Mouse (Mus musculus): Measurements from ENCODE around the gene Syde2. TPM values are rescaled to one million over a fixed set of nuclear protein-coding genes. Genes with fewer than 3 reads are reported as not detected.
A peak's percentile ranks its signal among the peaks of the same experiment; 100 is the strongest.

Gene Syde2
- polyA plus RNA-seq (2015; fragmentation: Nextera tagmentation; extraction: Ambion mirVana) = 1.8 and 2.3 TPM in 2 replicates

DNA sequence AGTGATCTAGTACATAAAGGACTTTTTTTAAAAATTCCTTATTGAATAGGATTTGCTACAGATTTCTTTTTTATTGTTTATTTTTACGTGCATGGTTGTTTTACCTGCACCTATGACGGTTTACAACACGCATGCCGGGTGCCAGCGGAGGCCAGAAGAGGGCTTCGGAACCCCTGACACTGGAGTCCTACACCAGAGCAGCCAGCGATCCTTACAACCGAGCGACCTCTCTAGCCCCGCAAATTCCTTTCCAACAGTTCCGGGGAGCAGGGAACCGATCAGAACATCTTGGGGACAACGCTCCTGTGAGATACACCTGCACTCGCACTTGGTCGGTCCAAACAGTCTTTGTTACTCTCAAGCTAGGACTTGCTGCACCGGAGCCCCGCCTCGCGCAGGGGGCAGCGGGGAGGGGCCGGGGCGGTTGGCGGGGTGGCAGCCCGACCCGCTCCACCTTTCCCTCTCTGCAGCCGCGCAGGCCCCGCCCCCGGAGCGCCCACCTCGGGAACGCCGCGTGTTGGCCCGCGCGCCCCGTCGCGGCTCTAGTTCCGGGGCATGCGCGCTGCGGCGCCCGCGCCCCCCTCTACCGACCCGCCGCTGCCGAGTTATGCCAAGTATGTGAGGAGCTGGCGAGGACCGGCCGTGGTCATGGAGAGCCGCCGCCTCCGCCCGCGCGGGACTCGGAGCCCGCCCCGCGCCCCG lies at the start of gene Syde2:
Gene Syde2 (plus strand): TSS at position 603 of the 702 bp plus-strand sequence.
- no peaks in the 10 kb centered on the region for H3K36me3 ChIP-seq
- ATAC-seq (ENCODE audit: borderline replicate concordance, extremely low read depth, low FRiP score, low TSS enrichment) = peak; percentile 85
- WGBS = under 1% methylated on average over 60 of the region's 65 CpGs
- H3K9me3 ChIP-seq = no peaks in the 10 kb centered on the region
- H3K27ac ChIP-seq = peak within 1 kb of the TSS; percentile 98
- peak within 1 kb of the TSS; percentile 79 for H3K9ac ChIP-seq
- H3K4me3 ChIP-seq = peak within 1 kb of the TSS; percentile 62
- H3K27me3 ChIP-seq = no peaks in the 10 kb centered on the region
- peak within 1 kb of the TSS; percentile 82 for H3K4me2 ChIP-seq
- peaks cover 40% of the 10 kb centered on the region for H3K4me1 ChIP-seq

GRCm38 (mm10) chr3:145938405-145939349 lies 49.0 kb upstream of the Syde2 start:
- Histone ChIP-seq H3K9me3 (no peaks in the 10 kb centered on the region), H3K27ac (no peak overlapping the region)

GRCm38 (mm10) chr3:145939402-145939801 lies 48.3 kb upstream of the Syde2 start:
- Histone ChIP-seq H3K4me1 (peaks cover 23% of the 10 kb centered on the region), H3K27me3 (no peaks in the 10 kb centered on the region), H3K9ac (no peak overlapping the region), H3K27ac (no peak overlapping the region), H3K4me2 (peak overlapping the region; percentile 82), H3K36me3 (peaks cover 27% of the 10 kb centered on the region), H3K9me3 (no peaks in the 10 kb centered on the region), H3K4me3 (peak overlapping the region; percentile 81)
- WGBS = 78% methylated on average over 12 of the region's 12 CpGs
- ATAC-seq (ENCODE audit: borderline replicate concordance, extremely low read depth, low FRiP score, low TSS enrichment) = no peak

More at GRCm38 (mm10) chr3:145938405-145939349, 49.0 kb upstream of the Syde2 start:
- ATAC-seq (ENCODE audit: borderline replicate concordance, extremely low read depth, low FRiP score, low TSS enrichment) = peak; percentile 16; the same call in 1 of the 2 replicates
- Histone ChIP-seq H3K4me2 (peak overlapping the region; percentile 82), H3K4me1 (peaks cover 23% of the 10 kb centered on the region), H3K4me3 (peak overlapping the region; percentile 81), H3K36me3 (peaks cover 23% of the 10 kb centered on the region), H3K9ac (peak overlapping the region; percentile 85), H3K27me3 (no peaks in the 10 kb centered on the region)
- 20% methylated on average over 39 of the region's 50 CpGs for WGBS

- H3K27me3 ChIP-seq = no peaks in the 10 kb centered on the region
- no peaks in the 10 kb centered on the region for H3K9me3 ChIP-seq
- no peak overlapping the region for H3K9ac ChIP-seq
- peaks cover 33% of the 10 kb centered on the region for H3K36me3 ChIP-seq
- H3K4me1 ChIP-seq = peaks cover 23% of the 10 kb centered on the region
- ATAC-seq (ENCODE audit: borderline replicate concordance, extremely low read depth, low FRiP score, low TSS enrichment) = no peak
- no peak overlapping the region for H3K4me2 ChIP-seq
- H3K4me3 ChIP-seq = no peak overlapping the region
- WGBS = 74% methylated on average over 4 of the region's 4 CpGs
- H3K27ac ChIP-seq = no peak overlapping the region
These were observed 47.7 kb upstream of the Syde2 start for GRCm38 (mm10) chr3:145939971-145940370.

- Histone ChIP-seq H3K27me3 (no peaks in the 10 kb centered on the region), H3K4me2 (no peak overlapping the region), H3K9me3 (no peaks in the 10 kb centered on the region), H3K27ac (no peak overlapping the region), H3K9ac (no peak overlapping the region), H3K4me3 (no peak overlapping the region), H3K4me1 (peaks cover 25% of the 10 kb centered on the region), H3K36me3 (peaks cover 34% of the 10 kb centered on the region)
- no peak for ATAC-seq (ENCODE audit: borderline replicate concordance, extremely low read depth, low FRiP score, low TSS enrichment)
- WGBS = 2% methylated on average over 3 of the region's 3 CpGs
These were observed 45.7 kb upstream of the Syde2 start for GRCm38 (mm10) chr3:145941971-145942370.

DNA sequence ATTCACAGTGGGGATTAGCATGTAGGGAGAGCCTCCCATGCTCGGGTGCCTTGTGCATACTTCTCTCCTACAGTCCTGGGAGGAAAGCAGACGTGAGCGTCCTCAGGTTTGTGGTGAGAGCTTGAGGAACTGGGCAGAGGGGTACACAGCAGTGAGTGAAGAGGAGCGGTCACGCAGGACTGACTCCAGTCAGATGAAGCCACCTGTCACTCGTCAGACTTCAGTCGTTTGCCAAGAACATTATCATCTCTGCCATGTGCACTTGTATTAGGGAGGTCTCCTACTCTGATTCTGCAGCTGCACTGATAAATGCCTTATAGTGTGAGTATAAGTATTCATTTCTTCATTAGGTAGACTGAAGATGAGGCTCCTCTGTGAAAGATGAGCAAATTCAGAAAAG lies 43.3 kb upstream of the Syde2 start:
- no peak overlapping the region for H3K4me3 ChIP-seq
- no peaks in the 10 kb centered on the region for H3K9me3 ChIP-seq
- H3K9ac ChIP-seq = no peak overlapping the region
- H3K27me3 ChIP-seq = no peaks in the 10 kb centered on the region
- H3K4me2 ChIP-seq = no peak overlapping the region
- WGBS = 85% methylated on average over 7 of the region's 7 CpGs
- no peak overlapping the region for H3K27ac ChIP-seq
- ATAC-seq (ENCODE audit: borderline replicate concordance, extremely low read depth, low FRiP score, low TSS enrichment) = no peak
- H3K36me3 ChIP-seq = peaks cover 34% of the 10 kb centered on the region
- H3K4me1 ChIP-seq = peaks cover 11% of the 10 kb centered on the region

GRCm38 (mm10) chr3:145945904-145946303 lies 41.8 kb upstream of the Syde2 start:
- H3K4me1 ChIP-seq = peaks cover 7% of the 10 kb centered on the region
- no peak overlapping the region for H3K27ac ChIP-seq
- H3K36me3 ChIP-seq = peaks cover 27% of the 10 kb centered on the region
- ATAC-seq (ENCODE audit: borderline replicate concordance, extremely low read depth, low FRiP score, low TSS enrichment) = 0 out of 2 replicates have a peak, but pooled peaks have one; percentile 21
- no peak overlapping the region for H3K4me3 ChIP-seq
- no peaks in the 10 kb centered on the region for H3K9me3 ChIP-seq
- 74% methylated on average over 3 of the region's 3 CpGs for WGBS
- H3K9ac ChIP-seq = no peak overlapping the region
- no peak overlapping the region for H3K4me2 ChIP-seq
- H3K27me3 ChIP-seq = no peaks in the 10 kb centered on the region

DNA sequence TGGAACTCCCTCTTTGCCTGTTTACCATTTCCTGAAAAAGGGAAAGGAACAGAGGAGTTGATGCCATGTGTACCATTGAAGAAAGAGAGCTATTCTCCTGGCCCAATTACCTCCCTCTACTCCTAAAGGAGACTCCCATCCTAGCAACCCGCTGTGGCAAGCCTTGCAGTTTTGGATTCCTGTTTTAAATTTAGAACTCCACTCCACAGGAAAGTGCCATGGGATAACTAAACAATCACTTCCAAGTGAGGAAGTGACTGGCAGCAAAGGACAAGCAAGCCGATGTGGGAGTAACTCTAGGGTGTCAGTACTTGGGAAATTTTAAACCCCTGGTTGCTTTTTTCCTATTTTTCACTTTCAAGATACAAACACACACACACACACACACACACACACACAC lies 41.0 kb upstream of the Syde2 start:
- 30% methylated on average over 2 of the region's 2 CpGs for WGBS
- Histone ChIP-seq H3K4me2 (no peak overlapping the region), H3K9ac (no peak overlapping the region), H3K36me3 (peaks cover 26% of the 10 kb centered on the region), H3K4me1 (peaks cover 7% of the 10 kb centered on the region), H3K9me3 (no peaks in the 10 kb centered on the region), H3K4me3 (no peak overlapping the region), H3K27ac (peak overlapping the region; percentile 47; the same call in 1 of the 2 replicates), H3K27me3 (no peaks in the 10 kb centered on the region)
- no peak for ATAC-seq (ENCODE audit: borderline replicate concordance, extremely low read depth, low FRiP score, low TSS enrichment)

DNA sequence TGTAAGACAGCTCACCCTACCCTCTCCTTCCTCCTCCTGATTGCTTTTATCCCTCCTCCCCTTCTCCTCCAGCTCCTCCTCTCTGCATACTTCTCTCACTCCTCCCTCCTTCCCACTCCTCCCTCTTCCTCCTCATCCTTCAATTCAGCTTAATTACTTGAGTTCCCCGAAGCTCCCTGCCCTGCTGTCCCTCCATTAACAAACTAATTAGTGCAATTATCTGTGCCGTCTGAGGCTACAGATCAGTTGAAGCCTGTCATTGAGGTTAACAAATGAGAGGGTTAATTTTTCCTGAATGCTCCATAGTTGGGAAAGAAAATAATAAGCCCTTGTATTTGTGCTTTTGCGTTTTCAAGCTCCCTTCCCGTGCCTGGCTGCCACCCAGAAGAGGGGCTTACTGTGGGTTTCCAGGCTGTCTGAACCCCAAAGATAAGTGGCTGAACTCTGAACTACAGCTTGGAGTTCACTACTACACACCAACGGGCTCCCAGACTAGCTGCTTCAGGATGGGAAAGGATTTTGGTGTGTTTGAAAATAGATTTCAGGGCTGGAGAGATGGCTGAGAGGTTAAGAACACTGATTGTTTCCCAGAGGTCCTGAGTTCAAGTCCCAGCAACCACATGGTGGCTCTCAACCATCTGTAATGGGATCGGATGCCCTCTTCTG lies 40.0 kb upstream of the Syde2 start:
- Histone ChIP-seq H3K27me3 (no peaks in the 10 kb centered on the region), H3K36me3 (peaks cover 20% of the 10 kb centered on the region), H3K27ac (no peak overlapping the region), H3K4me3 (no peak overlapping the region), H3K4me1 (peaks cover 7% of the 10 kb centered on the region), H3K4me2 (no peak overlapping the region), H3K9me3 (no peaks in the 10 kb centered on the region), H3K9ac (no peak overlapping the region)
- ATAC-seq (ENCODE audit: borderline replicate concordance, extremely low read depth, low FRiP score, low TSS enrichment) = no peak
- WGBS = 33% methylated on average over 6 of the region's 6 CpGs

DNA sequence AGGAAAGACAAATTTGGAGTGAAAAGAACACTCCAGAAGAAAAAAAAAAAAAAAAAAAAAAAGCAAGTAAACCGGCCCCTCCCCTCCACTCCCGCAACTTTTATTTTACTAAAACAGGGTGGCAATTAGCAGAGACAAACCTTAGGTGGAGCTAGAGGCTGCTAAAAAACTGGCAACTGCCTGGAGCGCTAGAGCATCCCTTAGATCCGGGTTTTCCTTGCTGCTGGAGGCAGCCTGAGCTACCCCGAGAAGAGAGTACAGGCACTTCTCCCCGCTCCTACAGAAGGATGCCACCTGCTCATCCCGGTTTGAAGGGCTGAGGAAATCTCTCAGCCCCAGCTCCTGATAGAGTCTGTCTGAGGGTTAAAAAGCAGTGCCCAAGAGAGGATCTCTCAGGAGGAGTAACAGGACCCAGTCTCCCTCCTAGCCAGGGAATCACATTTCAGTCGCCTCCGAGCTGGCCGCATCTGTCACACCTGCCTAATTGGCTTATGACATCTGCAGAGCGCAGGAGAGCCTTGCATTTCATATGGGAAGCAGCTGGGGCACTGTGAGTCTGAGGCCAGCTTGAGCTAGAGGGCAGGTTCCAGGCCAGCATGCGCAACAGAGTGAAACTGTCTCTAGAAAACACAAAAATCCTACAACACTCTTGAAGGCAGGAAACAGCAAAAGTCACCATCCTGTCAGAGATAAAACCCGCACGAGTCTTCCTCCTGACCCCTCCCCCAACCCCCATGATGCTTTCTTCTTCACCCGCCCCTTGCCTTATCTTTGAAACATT lies 37.4 kb upstream of the Syde2 start:
- 9% methylated on average over 15 of the region's 15 CpGs for WGBS
- peak; percentile 80; the same call in 1 of the 2 replicates for ATAC-seq (ENCODE audit: borderline replicate concordance, extremely low read depth, low FRiP score, low TSS enrichment)
- no peaks in the 10 kb centered on the region for H3K27me3 ChIP-seq
- peaks cover 7% of the 10 kb centered on the region for H3K4me1 ChIP-seq
- H3K4me2 ChIP-seq = peak overlapping the region; percentile 44
- no peak overlapping the region for H3K27ac ChIP-seq
- peak overlapping the region; percentile 22; the same call in 1 of the 2 replicates for H3K4me3 ChIP-seq
- H3K9me3 ChIP-seq = no peaks in the 10 kb centered on the region
- no peak overlapping the region for H3K9ac ChIP-seq
- no peaks in the 10 kb centered on the region; the same call in 1 of the 2 replicates for H3K36me3 ChIP-seq

- H3K27ac ChIP-seq = no peak overlapping the region
- H3K4me1 ChIP-seq = peaks cover 7% of the 10 kb centered on the region
- H3K4me2 ChIP-seq = peak overlapping the region; percentile 44; the same call in 1 of the 2 replicates
- ATAC-seq (ENCODE audit: borderline replicate concordance, extremely low read depth, low FRiP score, low TSS enrichment) = no peak
- no peak overlapping the region for H3K9ac ChIP-seq
- no peaks in the 10 kb centered on the region for H3K9me3 ChIP-seq
- H3K27me3 ChIP-seq = no peaks in the 10 kb centered on the region
- 28% methylated on average over 5 of the region's 5 CpGs for WGBS
- H3K4me3 ChIP-seq = no peak overlapping the region
- no peaks in the 10 kb centered on the region for H3K36me3 ChIP-seq
These were observed 36.9 kb upstream of the Syde2 start for GRCm38 (mm10) chr3:145950815-145951130.
